Mouse (Mus musculus) C2C12 (cell line): ENCODE measurements around the gene Smok3b.

Experiments
- CTCF ChIP-seq: IDR thresholded peaks from one replicate; pipeline ENCODE4 v1.5.1; 2011; ENCODE audit not compliant: control insufficient read depth, insufficient read depth, insufficient read length
- MAX ChIP-seq: IDR thresholded peaks from one replicate; pipeline ENCODE4 v1.6.1; 2011; ENCODE audit warnings: mild to moderate bottlenecking, control low read depth
- MYOG ChIP-seq: IDR thresholded peaks from one replicate; pipeline ENCODE4 v1.6.1; 2011; ENCODE audit not compliant: control insufficient read depth, insufficient read length; ENCODE audit errors: extremely low read depth
- USF1 ChIP-seq: IDR thresholded peaks from one replicate; pipeline ENCODE4 v1.6.1; 2011; ENCODE audit warnings: low read depth, mild to moderate bottlenecking, control low read depth, moderate library complexity

DNA sequence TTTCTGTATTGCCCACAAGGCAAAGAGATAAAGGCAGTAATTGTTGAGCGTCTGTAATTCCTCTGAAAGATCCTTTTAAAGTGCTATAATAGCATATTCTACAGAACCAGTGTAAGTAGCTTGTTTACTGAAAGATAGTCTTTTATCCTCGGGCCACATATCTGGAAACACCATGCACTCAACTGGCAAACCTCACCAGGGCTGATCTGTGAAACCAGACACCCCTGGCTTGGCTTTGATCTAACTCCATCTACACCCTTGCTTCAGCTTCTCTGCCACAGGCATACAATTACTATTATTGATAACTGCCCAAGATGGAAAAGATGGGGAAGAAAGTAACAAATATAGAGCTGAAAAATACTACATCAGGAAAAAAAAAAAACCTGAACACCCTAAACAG lies 63.3 kb downstream of the Smok3b start:
- TF ChIP-seq CTCF (no peak), MAX (no peak), MYOG (no peak), USF1 (no peak)
